Mouse (Mus musculus) myocyte (in vitro differentiated cells): Measurements from ENCODE around the gene Krtap12-1. TPM values are rescaled to one million over a fixed set of nuclear protein-coding genes. Genes with fewer than 3 reads are reported as not detected.
"Not testable (repeated sequence)": the region's sequence is repeated elsewhere in the genome, so short reads cannot be mapped to it uniquely, and the experiment has no call there.

Experiments used
- H3K27me3 ChIP-seq: one replicate; pipeline ENCODE4 v1.6.1; 2011; ENCODE audit not compliant: control insufficient read depth, insufficient read depth, insufficient read length
- H3K36me3 ChIP-seq: one replicate; pipeline ENCODE4 v1.6.1; 2011; ENCODE audit not compliant: control insufficient read depth, insufficient read depth
- H3K4me2 ChIP-seq: one replicate; pipeline ENCODE4 v1.6.1; 2011; ENCODE audit warnings: low read depth, control low read depth
- H3K4me3 ChIP-seq: one replicate; pipeline ENCODE4 v1.5.1; 2011; ENCODE audit warnings: mild to moderate bottlenecking, control low read depth, moderate library complexity
- H3K79me2 ChIP-seq: one replicate; pipeline ENCODE4 v1.6.1; 2011; ENCODE audit not compliant: control insufficient read depth, insufficient read depth
- H3ac ChIP-seq: one replicate; pipeline ENCODE4 v1.6.1; 2011; ENCODE audit not compliant: control insufficient read depth, insufficient read length
- CEBPB ChIP-seq: IDR thresholded peaks from 2 replicates; pipeline ENCODE4 v1.6.1; 2011; ENCODE audit warnings: mild to moderate bottlenecking, moderate library complexity; ENCODE audit not compliant: poor library complexity, insufficient read depth, severe bottlenecking
- E2F4 ChIP-seq: IDR thresholded peaks from one replicate; pipeline ENCODE4 v1.6.1; 2011; ENCODE audit warnings: mild to moderate bottlenecking, control low read depth, moderate library complexity; ENCODE audit not compliant: insufficient read depth
- MAX ChIP-seq: IDR thresholded peaks from one replicate; pipeline ENCODE4 v1.6.1; 2011; ENCODE audit warnings: low read depth, mild to moderate bottlenecking, control low read depth
- MYOD1 ChIP-seq, 3 experiments: IDR thresholded peaks; one replicate each; pipeline ENCODE4 v1.6.1; 2011; ENCODE audit warnings: control low read depth in 2 of 3, low read depth in 2 of 3, mild to moderate bottlenecking in 2 of 3, moderate library complexity in 1 of 3; ENCODE audit not compliant: insufficient read length in 2 of 3, control insufficient read depth in 1 of 3
- MYOG ChIP-seq, 3 experiments: IDR thresholded peaks; one replicate each; pipeline ENCODE4 v1.6.1; 2011; ENCODE audit warnings: control low read depth in 2 of 3, low read depth in 2 of 3, mild to moderate bottlenecking in 2 of 3; ENCODE audit not compliant: insufficient read length in 2 of 3, control insufficient read depth in 1 of 3, insufficient read depth in 1 of 3
- POLR2A ChIP-seq: IDR thresholded peaks from one replicate; pipeline ENCODE4 v1.6.1; 2011; ENCODE audit warnings: low read depth, mild to moderate bottlenecking, control low read depth, moderate library complexity; ENCODE audit not compliant: insufficient read length
- POLR2AphosphoS2 ChIP-seq: IDR thresholded peaks from one replicate; pipeline ENCODE4 v1.6.1; 2011; ENCODE audit warnings: low read depth, control low read depth; ENCODE audit not compliant: insufficient read length
- REST ChIP-seq: IDR thresholded peaks from one replicate; pipeline ENCODE4 v1.6.1; 2011; ENCODE audit warnings: mild to moderate bottlenecking, control low read depth, moderate library complexity; ENCODE audit not compliant: insufficient read depth, insufficient read length
- SRF ChIP-seq: IDR thresholded peaks from one replicate; pipeline ENCODE4 v1.6.1; 2011; ENCODE audit warnings: low read depth; ENCODE audit not compliant: control insufficient read depth, insufficient read length
- TCF12 ChIP-seq: IDR thresholded peaks from one replicate; pipeline ENCODE4 v1.6.1; 2011; ENCODE audit warnings: mild to moderate bottlenecking, control low read depth; ENCODE audit not compliant: poor library complexity, insufficient read depth, severe bottlenecking
- TCF3 ChIP-seq: IDR thresholded peaks from one replicate; pipeline ENCODE4 v1.6.1; 2011; ENCODE audit warnings: low read depth, control low read depth; ENCODE audit not compliant: insufficient read length
- USF1 ChIP-seq: IDR thresholded peaks from one replicate; pipeline ENCODE4 v1.6.1; 2011; ENCODE audit warnings: low read depth, mild to moderate bottlenecking, control low read depth, moderate library complexity
- polyA plus RNA-seq: library from polyadenylated mRNA; unstranded; fragments of >200 nt; fragmentation: generic; extraction: Trizol; gene quantifications from one replicate; pipeline ENCODE4 v1.2.1, GENCODE M21; 2012; ENCODE audit warnings: missing spikeins

The Krtap12-1 gene
- not detected for polyA plus RNA-seq

DNA sequence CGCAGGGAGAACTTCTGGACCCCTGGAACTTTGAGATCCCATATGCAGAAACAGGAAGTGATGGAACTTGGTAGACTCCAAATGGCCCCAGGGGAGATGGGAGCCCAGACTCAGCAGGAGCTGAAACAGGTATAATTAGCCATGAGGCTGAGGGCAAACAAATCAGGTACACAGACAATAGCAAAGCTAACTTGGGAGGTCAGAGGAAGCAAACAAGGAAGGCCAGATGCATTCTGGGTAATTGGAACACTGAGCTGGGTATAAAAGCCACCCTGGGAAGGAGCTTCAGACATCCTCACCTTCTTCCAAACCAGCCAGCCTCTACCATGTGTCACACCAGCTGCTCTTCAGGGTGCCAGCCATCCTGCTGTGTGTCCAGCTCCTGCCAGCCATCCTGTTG lies at the start of gene Krtap12-1:
Gene Krtap12-1 (plus strand): TSS at position 301 of the 400 bp plus-strand sequence.
- not testable (repeated sequence) for H3ac ChIP-seq, H3K27me3 ChIP-seq

DNA sequence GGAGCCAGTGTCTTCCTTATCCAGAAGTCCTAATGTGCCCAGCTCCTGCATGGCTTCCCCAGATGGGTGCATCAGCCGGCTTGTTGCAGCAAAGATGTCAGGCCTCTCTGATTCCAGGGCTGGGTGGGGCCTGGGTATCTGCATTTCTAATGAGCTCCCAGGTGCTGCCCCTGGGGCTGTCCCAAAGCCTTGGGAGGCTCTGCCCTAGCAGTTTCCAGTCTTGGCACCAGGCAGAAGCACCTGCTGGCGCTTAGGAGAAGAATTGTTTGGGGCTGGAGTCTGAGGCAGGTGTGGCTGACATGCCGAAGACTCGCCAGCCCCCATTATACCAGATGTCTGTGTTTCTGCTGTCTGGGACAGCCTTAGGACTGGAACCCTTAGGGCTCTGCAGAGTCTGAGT lies 49.7 kb upstream of the Krtap12-1 start:
- Histone ChIP-seq H3K79me2 (no peaks in the 10 kb centered on the region), H3K4me2 (no peak overlapping the region), H3K27me3 (peaks cover 14% of the 10 kb centered on the region), H3K36me3 (no peaks in the 10 kb centered on the region), H3ac (no peak overlapping the region), H3K4me3 (no peak overlapping the region)
- TF ChIP-seq REST = no peak
- no peak for TF ChIP-seq TCF3
- no peak for TF ChIP-seq POLR2A
- no peak for TF ChIP-seq SRF
- no peak for TF ChIP-seq MYOD1 (IDR thresholded peaks at IDR 0.05; ENCODE audit: control insufficient read depth in 1 of 3, insufficient read length in 2 of 3, low read depth in 2 of 3)
- TF ChIP-seq USF1 = no peak
- TF ChIP-seq POLR2AphosphoS2 = no peak
- TF ChIP-seq MAX = no peak
- TF ChIP-seq TCF12 = no peak
- no peak for TF ChIP-seq MYOG (IDR thresholded peaks at IDR 0.05; ENCODE audit: control insufficient read depth in 1 of 3, insufficient read depth in 1 of 3, insufficient read length in 2 of 3, low read depth in 2 of 3)
- TF ChIP-seq E2F4 = no peak
- no peak for TF ChIP-seq CEBPB

More for the DNA sequence above, at the start of gene Krtap12-1:
- not testable (repeated sequence) for H3K4me2 ChIP-seq, H3K36me3 ChIP-seq, H3K4me3 ChIP-seq, H3K79me2 ChIP-seq

GRCm38 (mm10) chr10:77671519-77671918 lies 48.9 kb upstream of the Krtap12-1 start:
- TF ChIP-seq POLR2AphosphoS2 (no peak), E2F4 (no peak), TCF3 (no peak), REST (no peak)
- H3K27me3 ChIP-seq = peaks cover 19% of the 10 kb centered on the region
- no peak overlapping the region for H3K4me3 ChIP-seq
- no peaks in the 10 kb centered on the region for H3K36me3 ChIP-seq
- H3K79me2 ChIP-seq = no peaks in the 10 kb centered on the region
- no peak overlapping the region for H3ac ChIP-seq
- no peak overlapping the region for H3K4me2 ChIP-seq

DNA sequence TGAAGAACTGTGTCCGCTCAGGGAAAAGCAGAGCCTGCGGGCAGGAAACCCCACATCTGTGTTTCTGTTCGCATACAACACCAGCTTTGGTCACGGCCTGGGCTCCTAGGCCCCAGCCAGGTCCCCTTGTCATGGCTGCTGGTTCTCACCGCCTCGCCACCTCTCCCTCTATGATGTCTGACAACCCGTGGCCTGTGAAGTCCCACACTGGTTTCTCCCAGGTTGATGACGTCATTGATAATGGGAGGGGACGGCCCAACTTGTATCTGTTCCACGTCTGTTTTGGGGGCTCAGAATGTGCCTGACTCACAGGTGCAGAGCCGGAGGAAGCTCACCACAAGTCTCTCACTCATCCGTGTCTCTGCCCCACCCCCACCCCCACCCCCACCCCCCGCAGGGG lies 46.6 kb upstream of the Krtap12-1 start:
- Histone ChIP-seq H3K36me3 (no peaks in the 10 kb centered on the region), H3K79me2 (no peaks in the 10 kb centered on the region), H3K27me3 (peaks cover 41% of the 10 kb centered on the region), H3K4me2 (no peak overlapping the region), H3K4me3 (no peak overlapping the region), H3ac (no peak overlapping the region)
- TF ChIP-seq MAX = no peak
- TF ChIP-seq MYOD1 (IDR thresholded peaks at IDR 0.05; ENCODE audit: control insufficient read depth in 1 of 3, insufficient read length in 2 of 3, low read depth in 2 of 3) = no peak
- TF ChIP-seq E2F4 = no peak
- no peak for TF ChIP-seq POLR2A
- TF ChIP-seq REST = no peak
- no peak for TF ChIP-seq SRF
- TF ChIP-seq TCF3 = no peak
- no peak for TF ChIP-seq POLR2AphosphoS2
- TF ChIP-seq USF1 = no peak
- no peak for TF ChIP-seq TCF12
- no peak for TF ChIP-seq MYOG (IDR thresholded peaks at IDR 0.05; ENCODE audit: control insufficient read depth in 1 of 3, insufficient read depth in 1 of 3, insufficient read length in 2 of 3, low read depth in 2 of 3)
- no peak for TF ChIP-seq CEBPB

DNA sequence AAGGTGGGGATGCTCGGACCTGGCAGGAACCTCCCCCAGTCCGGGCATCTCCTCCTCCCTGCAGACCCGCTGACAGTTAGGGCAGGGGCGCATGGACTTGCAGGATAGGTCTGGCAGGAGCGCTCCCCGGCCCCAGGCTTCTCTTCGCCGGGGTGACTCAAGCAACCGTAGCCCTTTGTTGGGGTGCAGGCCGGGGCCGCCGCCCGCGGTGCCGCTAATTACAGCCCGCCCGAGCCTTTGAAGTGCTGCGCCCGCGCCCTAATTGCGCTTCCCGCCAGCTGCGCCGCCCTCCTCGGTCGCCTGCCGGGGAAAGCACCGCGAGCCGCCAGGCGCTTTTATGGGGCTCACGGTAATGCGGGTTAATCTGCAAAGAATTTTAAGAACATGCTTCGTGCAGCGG lies 42.8 kb upstream of the Krtap12-1 start:
- no peak overlapping the region for H3K4me3 ChIP-seq
- no peak overlapping the region for H3ac ChIP-seq
- TF ChIP-seq CEBPB = no peak
- no peak for TF ChIP-seq E2F4
- no peaks in the 10 kb centered on the region for H3K79me2 ChIP-seq
- H3K4me2 ChIP-seq = no peak overlapping the region
- H3K36me3 ChIP-seq = no peaks in the 10 kb centered on the region
- H3K27me3 ChIP-seq = peaks cover 69% of the 10 kb centered on the region

DNA sequence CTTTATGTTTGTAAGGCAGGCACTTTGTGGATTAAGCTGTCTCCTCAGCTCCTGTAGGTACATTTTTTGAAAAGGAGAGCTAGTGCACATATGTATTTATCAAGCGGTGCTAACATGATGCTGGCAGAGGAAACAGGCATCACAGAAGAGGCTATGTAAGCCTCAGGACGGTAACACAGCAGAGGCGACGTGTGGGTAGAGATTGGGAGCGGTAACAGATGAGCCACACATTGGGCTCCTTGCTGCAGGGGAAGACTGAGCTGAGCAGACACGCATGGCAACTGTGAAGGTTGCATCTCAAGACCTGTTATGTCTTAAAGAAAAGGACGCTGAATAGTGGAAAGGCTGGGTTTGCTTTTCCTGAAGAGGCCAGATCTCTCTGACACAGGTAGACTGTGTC lies 37.4 kb upstream of the Krtap12-1 start:
- H3K27me3 ChIP-seq = peaks cover 71% of the 10 kb centered on the region
- no peak overlapping the region for H3ac ChIP-seq
- TF ChIP-seq POLR2AphosphoS2 (no peak), MYOG (IDR thresholded peaks at IDR 0.05; ENCODE audit: control insufficient read depth in 1 of 3, insufficient read depth in 1 of 3, insufficient read length in 2 of 3, low read depth in 2 of 3) (no peak), SRF (no peak), TCF12 (no peak), CEBPB (no peak), POLR2A (no peak), USF1 (no peak), TCF3 (no peak), MAX (no peak), MYOD1 (IDR thresholded peaks at IDR 0.05; ENCODE audit: control insufficient read depth in 1 of 3, insufficient read length in 2 of 3, low read depth in 2 of 3) (no peak), E2F4 (no peak), REST (no peak)
- H3K4me3 ChIP-seq = no peak overlapping the region
- H3K79me2 ChIP-seq = no peaks in the 10 kb centered on the region
- H3K4me2 ChIP-seq = no peak overlapping the region
- H3K36me3 ChIP-seq = no peaks in the 10 kb centered on the region
